Mouse (Mus musculus) brown adipose tissue, adult 24 weeks (tissue): ENCODE results near the gene B3gat2. TPM values are rescaled to one million over a fixed set of nuclear protein-coding genes. Genes with fewer than 3 reads are reported as not detected.

Experiments used
- H3K27ac ChIP-seq: fragments of 200-500 bp; replicated peaks from 2 replicates; pipeline ENCODE4 v1.5.1; 2012; ENCODE audit warnings: low read depth, mild to moderate bottlenecking, low read length
- H3K4me1 ChIP-seq: fragments of 200-500 bp; 2 replicates; pipeline ENCODE4 v1.6.1; 2012; ENCODE audit warnings: low read length, mixed read lengths; ENCODE audit not compliant: control insufficient read depth, insufficient read depth, insufficient read length
- H3K4me3 ChIP-seq: fragments of 200-500 bp; 2 replicates; pipeline ENCODE4 v1.5.1; 2012; ENCODE audit warnings: low read depth, mild to moderate bottlenecking, low read length, moderate library complexity; ENCODE audit not compliant: insufficient read depth
- polyA plus RNA-seq: library from polyadenylated mRNA; stranded (reverse); fragments of >200 nt; gene quantifications from 2 replicates; pipeline ENCODE4 v1.2.4, GENCODE M21; 2012; ENCODE audit not compliant: missing spikeins, insufficient read depth, insufficient read length

Gene B3gat2
- polyA plus RNA-seq = not detected in 2 replicates

GRCm38 (mm10) chr1:23761502-23762135 lies at the start of gene B3gat2:
TSS of gene B3gat2 (plus strand) at chr1:23761753.
- Histone ChIP-seq H3K4me3 (peak within 1 kb of the TSS; percentile 54), H3K4me1 (no peaks in the 10 kb centered on the region), H3K27ac (no peak within 1 kb of the TSS)

DNA sequence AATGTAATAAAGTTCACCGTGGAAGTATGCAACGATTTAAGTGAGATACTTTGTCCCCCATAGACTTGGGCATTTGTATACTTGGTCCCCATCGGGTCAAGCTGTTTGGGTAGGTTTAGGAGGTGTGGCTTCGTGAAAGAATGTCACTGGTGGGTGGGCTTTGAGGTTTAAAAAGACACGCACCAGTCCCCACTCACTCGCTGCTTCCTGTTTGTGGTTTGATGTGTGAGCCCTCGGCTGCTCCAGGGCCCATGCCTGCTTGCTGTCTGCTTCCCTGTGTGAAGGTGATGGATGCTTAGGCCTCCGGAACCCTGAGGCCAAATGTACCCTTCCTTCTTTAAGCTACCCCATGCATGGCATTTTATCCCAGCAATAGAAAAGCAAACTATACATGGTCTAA lies 41.2 kb upstream of the B3gat2 start:
- Histone ChIP-seq H3K27ac (no peak overlapping the region), H3K4me1 (no peaks in the 10 kb centered on the region), H3K4me3 (no peak overlapping the region)

DNA sequence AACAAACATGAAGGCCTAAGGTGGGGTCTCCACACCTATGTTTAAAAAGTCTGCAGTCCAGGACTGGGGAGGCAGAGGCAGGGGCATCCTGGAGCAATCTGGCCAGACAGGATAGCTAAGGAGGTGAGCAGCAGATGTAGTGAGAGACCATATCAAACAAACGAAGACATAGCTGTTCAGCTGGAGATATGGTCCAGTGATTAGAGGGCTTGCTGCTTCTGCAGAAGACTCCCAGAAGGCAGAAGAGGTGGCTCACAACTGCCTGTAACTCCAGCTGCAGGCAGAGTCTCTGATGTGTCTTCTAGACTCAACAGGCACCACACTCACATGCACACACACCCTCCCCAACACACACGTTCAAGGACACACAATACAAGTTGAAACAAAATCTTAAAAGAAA lies 40.5 kb upstream of the B3gat2 start:
- Histone ChIP-seq H3K4me1 (no peaks in the 10 kb centered on the region), H3K4me3 (no peak overlapping the region), H3K27ac (no peak overlapping the region)

GRCm38 (mm10) chr1:23722469-23723372 lies 38.8 kb upstream of the B3gat2 start:
- Histone ChIP-seq H3K4me1 (no peaks in the 10 kb centered on the region), H3K4me3 (no peak overlapping the region), H3K27ac (no peak overlapping the region)

DNA sequence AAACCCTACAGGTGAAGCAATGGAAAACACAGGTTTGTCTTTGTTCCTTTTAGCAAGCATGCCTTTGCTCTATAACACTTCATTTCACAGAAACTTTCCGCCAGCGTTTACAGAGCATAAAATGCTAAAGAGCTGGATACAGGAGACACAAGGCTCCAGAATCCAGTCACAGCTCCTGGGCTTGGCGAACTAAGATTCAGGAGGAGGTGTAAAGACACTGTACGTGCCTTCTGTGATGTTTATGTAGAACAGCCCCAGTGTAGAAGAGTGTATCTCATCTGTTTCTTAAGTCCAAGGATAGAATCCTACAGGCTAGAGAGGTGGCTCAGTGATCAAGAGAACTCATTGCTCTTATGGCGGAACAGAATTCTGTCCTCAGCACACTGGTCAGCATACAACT lies 30.2 kb upstream of the B3gat2 start:
- Histone ChIP-seq H3K27ac (no peak overlapping the region), H3K4me1 (no peaks in the 10 kb centered on the region), H3K4me3 (no peak overlapping the region)

DNA sequence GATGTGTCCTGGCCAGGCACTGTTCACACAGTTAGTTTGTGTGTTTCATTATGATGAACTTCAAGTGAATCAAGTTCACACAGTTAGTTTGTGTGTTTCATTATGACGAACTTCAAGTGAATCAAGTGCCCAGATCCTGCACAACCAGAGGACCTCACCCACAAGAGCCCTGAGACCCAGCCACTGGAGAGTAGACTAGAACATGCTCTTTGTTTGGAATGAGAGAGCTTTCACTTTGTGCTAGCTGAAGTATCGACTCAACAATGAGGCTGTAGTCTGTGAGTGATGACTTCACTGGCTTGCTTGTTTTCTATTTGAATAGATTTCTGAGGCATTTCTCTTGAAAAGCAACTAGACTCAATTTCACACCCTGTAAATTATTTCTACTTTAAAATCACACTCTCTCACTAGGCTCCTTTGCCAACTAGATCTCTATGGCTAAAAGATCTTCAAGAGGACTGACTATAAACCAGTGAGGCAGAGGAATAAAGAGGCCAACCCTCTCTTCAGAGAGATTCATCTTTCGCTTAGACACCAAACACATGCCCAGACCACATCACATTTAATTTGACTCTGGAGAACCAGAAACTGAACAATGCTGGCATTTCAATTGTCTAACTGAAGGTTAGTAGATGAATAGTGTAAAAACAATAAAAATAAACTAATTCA lies 10.6 kb upstream of the B3gat2 start:
- no peak overlapping the region for H3K4me3 ChIP-seq
- H3K27ac ChIP-seq = no peak overlapping the region
- no peaks in the 10 kb centered on the region for H3K4me1 ChIP-seq

- Histone ChIP-seq H3K4me1 (no peaks in the 10 kb centered on the region), H3K4me3 (no peak overlapping the region), H3K27ac (no peak overlapping the region)
Observed at GRCm38 (mm10) chr1:23753091-23753490, 8.5 kb upstream of the B3gat2 start.

- Histone ChIP-seq H3K4me1 (no peaks in the 10 kb centered on the region), H3K4me3 (no peak overlapping the region), H3K27ac (no peak overlapping the region)
Observed at GRCm38 (mm10) chr1:23753591-23753990, 8.0 kb upstream of the B3gat2 start.

- no peaks in the 10 kb centered on the region for H3K4me1 ChIP-seq
- H3K4me3 ChIP-seq = no peak overlapping the region
- no peak overlapping the region for H3K27ac ChIP-seq
Observed at GRCm38 (mm10) chr1:23754340-23754739, 7.2 kb upstream of the B3gat2 start.

GRCm38 (mm10) chr1:23754967-23755366 lies 6.6 kb upstream of the B3gat2 start:
- no peak overlapping the region for H3K27ac ChIP-seq
- H3K4me3 ChIP-seq = no peak overlapping the region
- H3K4me1 ChIP-seq = no peaks in the 10 kb centered on the region

GRCm38 (mm10) chr1:23762136-23762687 lies 659 bp downstream of the B3gat2 start:
- Histone ChIP-seq H3K27ac (no peak overlapping the region), H3K4me1 (no peaks in the 10 kb centered on the region), H3K4me3 (peak overlapping the region; percentile 54)

DNA sequence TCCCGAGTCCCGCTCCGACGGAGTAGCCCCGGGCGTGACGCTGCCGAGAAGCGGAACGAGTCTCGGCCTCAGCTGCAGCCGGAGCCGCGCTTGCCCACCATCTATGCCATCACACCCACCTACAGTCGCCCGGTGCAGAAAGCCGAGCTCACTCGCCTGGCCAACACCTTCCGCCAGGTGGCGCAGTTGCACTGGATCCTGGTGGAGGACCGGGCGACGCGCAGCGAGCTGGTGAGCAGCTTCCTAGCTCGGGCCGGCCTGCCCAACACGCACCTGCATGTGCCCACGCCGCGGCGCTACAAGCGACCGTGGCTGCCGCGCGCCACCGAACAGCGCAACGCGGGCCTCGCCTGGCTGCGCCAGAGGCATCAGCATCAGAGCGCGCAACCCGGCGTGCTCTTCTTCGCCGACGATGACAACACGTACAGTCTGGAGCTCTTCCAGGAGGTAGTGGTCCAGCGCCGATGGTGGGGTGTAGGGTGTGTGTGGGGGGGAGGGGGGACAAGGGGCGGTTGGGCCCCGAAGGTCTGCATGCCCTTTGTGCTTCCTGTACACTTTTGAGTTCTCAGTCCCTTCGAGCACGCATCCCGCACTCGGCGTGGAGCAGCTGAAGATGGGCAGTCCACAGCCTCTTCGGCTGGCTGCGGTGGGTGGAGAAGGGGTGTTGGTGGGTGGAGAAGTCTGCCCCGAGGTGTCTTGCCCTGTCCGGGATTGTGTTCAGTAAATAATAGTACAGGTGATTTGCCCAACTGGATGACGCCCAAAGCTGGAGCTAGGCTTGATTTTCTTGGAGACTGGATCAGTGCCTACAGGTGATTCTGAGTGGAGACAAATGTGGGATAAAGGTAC lies 1.5 kb downstream of the B3gat2 start:
- Histone ChIP-seq H3K4me3 (peak overlapping the region; percentile 54), H3K27ac (no peak overlapping the region), H3K4me1 (no peaks in the 10 kb centered on the region)

- H3K27ac ChIP-seq = no peak overlapping the region
- H3K4me3 ChIP-seq = no peak overlapping the region
- no peaks in the 10 kb centered on the region for H3K4me1 ChIP-seq
Observed at GRCm38 (mm10) chr1:23763726-23764125, 2.2 kb downstream of the B3gat2 start.

- no peaks in the 10 kb centered on the region for H3K4me1 ChIP-seq
- no peak overlapping the region for H3K4me3 ChIP-seq
- no peak overlapping the region for H3K27ac ChIP-seq
Observed at GRCm38 (mm10) chr1:23764710-23765109, 3.2 kb downstream of the B3gat2 start.
